Mouse (Mus musculus): ENCODE measurements around the gene Rhobtb1. TPM values are rescaled to one million over a fixed set of nuclear protein-coding genes. Genes with fewer than 3 reads are reported as not detected.

Rhobtb1 gene
- total RNA-seq, 2 experiments from 2014 or later: 192 to 202 TPM

- DNase-seq: no peak
- intact Hi-C loops (cut with DNase I): no loop called here
Measured at GRCm38 (mm10) chr10:69162577-69162976, 11.3 kb downstream of the Rhobtb1 start.

DNA sequence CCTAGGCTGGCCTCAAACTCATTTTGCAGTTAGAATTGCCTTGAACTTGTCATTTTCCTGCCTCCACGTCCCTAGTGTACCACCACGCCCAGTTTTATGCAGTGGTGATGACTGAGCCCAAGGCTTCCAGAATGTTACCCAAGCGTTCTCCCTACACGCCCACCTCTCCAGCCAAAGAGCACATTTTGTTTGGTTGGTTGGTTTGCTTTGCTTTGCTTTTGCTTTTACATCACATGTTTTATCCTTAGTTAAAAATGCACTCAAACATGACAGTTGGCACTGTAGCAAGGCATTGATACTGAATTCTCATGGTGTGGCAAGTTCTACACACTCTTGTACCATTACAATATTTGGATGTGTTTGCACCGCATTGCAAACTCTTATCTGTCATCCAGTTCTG, 12.0 kb downstream of the Rhobtb1 start:
- no peak for DNase-seq
- intact Hi-C loops (cut with DNase I): no loop called here

GRCm38 (mm10) chr10:69165125-69165524, 13.9 kb downstream of the Rhobtb1 start:
- intact Hi-C loops (cut with DNase I): no loop called here
- DNase-seq: peak in 1 of 2 experiments; percentile 13

- no peak for DNase-seq
- intact Hi-C loops (cut with DNase I): no loop called here
Measured at GRCm38 (mm10) chr10:69165847-69166246, 14.6 kb downstream of the Rhobtb1 start.

DNA sequence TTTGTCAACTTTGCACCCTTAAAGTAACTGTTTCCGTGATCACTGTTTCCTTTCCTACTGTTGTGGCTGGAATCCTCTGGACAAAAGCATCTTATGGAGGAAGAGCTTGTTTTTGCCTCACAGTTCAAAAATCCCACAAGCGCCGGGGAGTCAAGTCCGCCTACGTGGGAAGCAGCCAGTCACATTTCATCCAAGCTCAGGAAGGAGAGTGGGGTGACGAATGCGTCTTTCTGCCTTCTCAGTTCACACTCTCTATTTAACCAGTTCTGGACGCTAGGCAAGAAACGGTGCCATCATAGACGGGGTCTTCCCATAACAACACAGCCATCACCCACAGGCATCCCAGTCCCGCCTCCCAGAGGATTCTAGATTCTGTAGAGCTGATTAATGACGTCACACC, 15.3 kb downstream of the Rhobtb1 start:
- no peak for DNase-seq
- intact Hi-C loops (cut with DNase I): no loop called here

DNA sequence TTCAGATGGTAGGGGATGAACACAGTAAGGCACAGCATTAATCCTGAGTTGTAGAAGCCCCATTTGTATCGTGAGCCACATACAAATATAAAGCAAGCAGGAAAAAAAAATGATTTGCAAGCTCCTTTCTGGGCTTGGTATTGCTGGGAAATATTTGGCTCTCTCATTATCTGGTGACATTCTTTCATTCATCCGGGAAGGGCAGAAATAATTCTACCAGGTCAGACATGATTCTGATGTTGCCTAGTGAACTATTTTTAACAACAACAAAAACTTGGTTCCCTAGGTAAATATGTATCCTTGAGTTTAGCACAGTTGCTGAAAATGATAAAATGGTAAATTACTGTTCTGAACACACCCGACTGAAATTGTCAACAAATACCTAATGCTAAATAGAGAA, 21.2 kb downstream of the Rhobtb1 start:
- intact Hi-C loops (cut with DNase I): no loop called here
- no peak for DNase-seq

GRCm38 (mm10) chr10:69176116-69176515, 24.9 kb downstream of the Rhobtb1 start:
- no peak for DNase-seq
- intact Hi-C loops (cut with DNase I): no loop called here

DNA sequence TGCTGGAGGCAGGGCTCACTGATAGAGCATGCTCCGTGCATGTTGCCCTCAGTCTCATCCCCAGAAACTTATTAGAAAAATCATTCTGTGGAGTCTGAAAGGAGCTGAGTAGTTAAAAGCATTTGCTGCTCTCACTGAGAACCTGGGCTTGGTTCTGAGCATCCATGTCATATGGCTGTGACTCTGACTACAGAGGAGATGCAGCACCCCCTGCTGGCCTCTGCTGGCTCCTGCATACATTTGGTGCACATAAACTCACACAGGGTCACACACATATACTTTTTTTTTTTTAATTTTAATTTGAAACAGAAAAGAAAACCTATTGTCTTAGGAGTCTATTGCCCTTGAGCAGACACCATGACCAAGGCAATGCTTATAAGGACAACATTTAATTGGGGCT, 28.1 kb downstream of the Rhobtb1 start:
- intact Hi-C loops (cut with DNase I): no loop called here
- no peak for DNase-seq

DNA sequence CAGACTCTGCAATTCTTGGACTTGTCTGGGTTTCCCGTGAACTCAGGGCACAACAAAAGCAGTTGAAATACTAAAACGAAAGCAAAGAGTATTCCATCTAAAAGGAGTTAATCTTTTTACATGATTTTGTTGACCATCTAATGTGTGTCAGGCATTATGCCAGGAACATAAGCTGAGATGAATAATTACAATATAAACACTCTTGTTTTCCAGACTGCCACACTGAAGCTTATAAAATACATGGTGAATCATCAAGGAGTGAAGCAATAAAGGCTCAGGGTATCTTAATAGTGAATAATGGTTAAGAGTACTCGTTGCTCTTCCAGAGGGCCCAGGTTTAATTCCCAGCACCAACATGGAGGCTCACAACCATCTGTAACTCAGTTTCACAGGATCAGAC, 29.8 kb downstream of the Rhobtb1 start:
- intact Hi-C loops (cut with DNase I): no loop called here

GRCm38 (mm10) chr10:69184903-69185302, 33.7 kb downstream of the Rhobtb1 start:
- no peak for DNase-seq
- intact Hi-C loops (cut with DNase I): loop anchor here (5.0 kb wide), 1 partner anchor 137 kb away; no protein-coding TSS in a partner anchor

More for the DNA sequence above, 29.8 kb downstream of the Rhobtb1 start:
- no peak for DNase-seq

GRCm38 (mm10) chr10:69185431-69185830, 34.2 kb downstream of the Rhobtb1 start:
- intact Hi-C loops (cut with DNase I): loop anchor here (5.0 kb wide), 1 partner anchor 137 kb away; no protein-coding TSS in a partner anchor
- DNase-seq: peak; percentile 17 to 38

DNA sequence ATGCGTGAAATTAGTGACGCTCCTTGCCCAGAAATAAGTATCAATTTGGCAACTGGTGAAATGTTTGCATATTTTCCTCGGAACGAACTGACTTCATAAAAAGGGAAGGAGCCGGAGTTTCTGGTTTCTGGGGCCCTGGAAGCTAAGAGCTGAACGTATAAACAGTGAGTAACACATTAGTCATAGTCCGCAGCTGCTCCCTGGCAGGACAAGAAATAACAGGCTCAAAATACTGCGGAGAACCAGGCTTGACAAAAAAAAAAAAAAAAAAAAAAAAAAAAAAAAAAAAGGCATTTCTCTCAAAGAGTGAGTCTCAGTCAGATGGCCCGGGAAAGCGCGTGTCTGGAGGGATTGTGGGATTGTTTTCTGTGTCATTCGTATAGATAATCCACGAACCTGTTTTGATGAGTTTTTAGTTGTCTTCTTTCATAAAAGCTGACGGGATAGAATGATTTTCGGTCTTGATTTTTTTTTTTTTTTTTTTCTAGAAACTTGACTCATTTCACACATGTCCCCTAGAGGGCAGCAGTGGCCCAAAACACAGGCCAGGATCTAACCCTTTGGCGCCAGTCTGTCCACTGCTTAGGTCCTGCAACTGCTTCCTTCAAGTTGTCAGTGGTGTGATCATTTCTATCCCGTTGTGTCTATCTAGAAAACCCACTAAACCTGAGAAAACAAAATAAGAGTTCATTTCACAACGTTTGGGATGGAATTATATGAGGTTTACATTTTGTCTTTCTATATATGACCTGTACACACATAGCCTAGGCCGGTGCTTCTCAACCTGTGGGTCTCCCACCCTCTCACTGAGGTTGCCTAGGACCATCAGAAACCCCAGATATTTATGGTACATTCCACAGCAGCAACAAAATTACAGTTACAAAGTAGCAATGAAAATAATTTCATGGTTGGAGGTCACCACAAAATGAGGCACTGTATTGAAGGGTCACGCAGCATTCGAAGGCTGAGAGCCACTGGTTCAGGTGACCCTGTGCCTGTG, 35.0 kb downstream of the Rhobtb1 start:
- peak; percentile 75 to 78 for DNase-seq
- intact Hi-C loops (cut with DNase I): loop anchor here (1.0 to 5.0 kb wide), 2 partner anchors 121 to 136 kb away; no protein-coding TSS in a partner anchor

DNA sequence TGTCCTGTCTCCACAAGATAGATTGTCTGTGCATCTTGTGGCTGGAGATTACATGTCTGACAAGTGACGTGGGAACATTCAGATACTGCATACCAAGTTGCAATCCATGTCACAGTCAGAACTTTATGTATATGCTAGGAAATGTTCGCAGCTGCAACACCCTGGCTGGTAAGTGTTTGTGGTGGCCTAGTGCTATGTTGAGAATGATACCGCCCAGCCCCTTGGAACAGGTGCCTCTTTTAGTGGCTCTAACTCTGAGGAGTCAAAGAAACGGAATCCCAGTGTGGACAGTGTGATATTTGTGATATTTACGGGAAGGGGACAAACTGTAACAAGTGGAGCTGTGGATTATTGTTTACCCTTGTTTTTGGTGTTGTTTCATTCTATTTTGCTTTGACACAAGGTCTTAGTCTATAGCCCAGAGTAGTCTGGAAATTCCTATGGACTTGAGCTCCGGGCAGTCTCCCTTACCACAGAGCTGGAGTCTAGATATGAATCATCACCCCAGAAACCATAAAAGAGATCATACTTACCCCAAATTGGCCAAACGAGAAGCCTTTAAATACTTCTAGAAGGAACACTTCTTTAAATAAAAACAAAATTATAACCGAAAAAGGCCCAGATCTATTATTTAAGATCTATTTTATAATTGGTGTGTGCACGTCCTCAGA, 36.7 kb downstream of the Rhobtb1 start:
- intact Hi-C loops (cut with DNase I): loop anchor here (5.0 kb wide), 1 partner anchor 134 kb away; no protein-coding TSS in a partner anchor
- DNase-seq: no peak

DNA sequence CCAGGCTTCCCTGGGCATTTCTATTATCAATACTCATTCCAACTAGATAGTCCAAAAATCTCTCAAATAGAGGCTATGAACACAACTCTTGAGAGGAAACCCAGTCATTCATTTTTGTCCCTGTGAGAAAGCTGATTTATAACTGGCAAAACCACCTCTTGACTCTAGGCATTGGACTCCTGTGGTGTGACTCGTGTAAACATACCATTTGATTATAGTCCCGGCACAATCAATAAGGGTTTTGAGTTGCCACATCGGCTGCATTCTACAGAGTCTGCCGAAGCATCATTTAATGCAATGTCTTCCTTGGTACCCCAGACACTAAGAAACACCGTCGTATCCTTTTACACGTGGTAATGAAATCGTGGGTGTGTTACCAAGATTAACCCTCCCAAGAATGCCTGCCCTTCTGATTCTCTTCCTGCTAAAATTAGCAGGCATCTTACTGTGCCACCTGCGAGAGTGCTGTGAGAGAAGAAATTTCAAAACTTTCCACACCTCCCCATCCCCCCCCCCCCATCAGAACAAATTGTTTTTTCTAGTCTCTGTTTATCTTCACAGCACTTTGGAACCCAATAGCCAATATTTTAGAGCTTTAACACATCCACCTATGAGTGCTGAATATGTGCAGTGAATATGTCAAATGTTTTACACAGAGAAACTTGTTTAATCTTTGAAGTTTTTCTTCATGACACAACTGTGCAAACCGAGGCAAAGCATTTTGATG, 39.4 kb downstream of the Rhobtb1 start:
- intact Hi-C loops (cut with DNase I): no loop called here
- DNase-seq: no peak

DNA sequence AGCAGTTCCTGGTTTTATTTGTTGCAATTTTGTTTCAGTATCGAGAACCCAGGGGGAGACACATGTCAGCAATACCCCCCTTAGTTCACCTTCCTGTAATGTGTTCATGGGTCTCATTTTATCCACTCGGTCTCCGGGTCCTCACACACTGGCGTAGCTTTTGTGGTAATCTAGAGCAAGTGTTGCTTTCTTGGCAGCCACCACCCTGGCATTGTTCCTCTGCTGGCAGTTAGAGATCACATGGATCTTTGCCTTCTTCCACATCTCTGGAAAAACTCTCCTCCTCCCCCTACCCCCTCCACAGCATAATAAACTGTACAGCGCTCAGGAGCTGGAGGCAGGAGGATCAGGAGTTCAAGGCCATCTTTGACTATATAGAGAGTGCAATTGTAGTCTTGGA, 41.0 kb downstream of the Rhobtb1 start:
- intact Hi-C loops (cut with DNase I): no loop called here
- DNase-seq: peak in 1 of 2 experiments; percentile 42

DNA sequence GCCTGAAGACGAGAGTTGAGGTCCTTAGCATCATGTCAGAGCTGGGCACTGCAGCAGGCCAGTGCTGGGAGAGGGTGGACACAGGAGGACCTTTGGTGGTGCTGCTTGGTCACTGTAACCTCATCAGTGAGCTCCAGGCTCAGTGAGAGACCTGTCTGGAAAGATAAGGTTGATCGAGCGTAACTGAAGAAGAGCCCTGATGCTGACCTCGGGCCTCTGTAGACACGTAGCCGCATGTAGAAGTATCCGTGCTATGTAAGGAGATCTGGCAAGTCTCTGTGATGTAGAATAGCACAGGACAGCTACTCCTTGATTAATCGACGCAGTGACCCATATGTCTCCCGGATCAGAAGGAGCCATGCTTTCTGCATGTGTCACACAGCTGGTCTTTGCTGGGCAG, 42.5 kb downstream of the Rhobtb1 start:
- DNase-seq: no peak
- intact Hi-C loops (cut with DNase I): no loop called here

- intact Hi-C loops (cut with DNase I): no loop called here
- DNase-seq: no peak
Measured at GRCm38 (mm10) chr10:69204677-69205400, 53.6 kb downstream of the Rhobtb1 start.

GRCm38 (mm10) chr10:69206081-69206480, 54.8 kb downstream of the Rhobtb1 start:
- intact Hi-C loops (cut with DNase I): no loop called here
- no peak for DNase-seq

DNA sequence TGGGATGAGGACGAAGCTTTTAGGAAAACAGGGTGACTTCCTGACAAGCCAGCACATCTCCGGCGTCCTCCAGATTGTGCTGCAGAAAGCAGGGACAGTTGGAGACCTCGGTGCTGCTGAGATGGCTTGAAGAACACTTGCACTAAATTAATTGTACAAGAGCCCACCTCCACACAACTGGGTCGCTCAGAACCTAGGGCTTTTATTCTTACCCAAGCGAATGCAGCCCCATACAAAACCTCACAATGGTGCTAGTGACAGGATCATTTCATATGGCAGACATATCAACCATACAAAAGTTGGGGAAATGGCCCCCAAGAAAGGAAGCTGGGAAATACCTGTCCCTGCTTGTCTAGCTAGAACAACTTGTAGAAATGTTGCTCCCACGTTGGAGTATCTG, 56.2 kb downstream of the Rhobtb1 start:
- DNase-seq: no peak
- intact Hi-C loops (cut with DNase I): no loop called here

Data from heart, postnatal 36 days (tissue).